Mouse (Mus musculus) adrenal gland, postnatal 4 days (tissue): Measurements from ENCODE around the gene Cnpy2. TPM values are rescaled to one million over a fixed set of nuclear protein-coding genes. Genes with fewer than 3 reads are reported as not detected.

Experiments
- DNase-seq, 2 experiments: peaks; one replicate each; pipeline ENCODE4 v3.0.0; 2021 to 2022; ENCODE audit warnings: low spot score in 2 of 2, mixed read lengths in 2 of 2
- total RNA-seq, 2 experiments: library from RNA; stranded (reverse); gene quantifications; 2 replicates each; pipeline ENCODE4 v1.2.3; 2021

Cnpy2 gene
- total RNA-seq, 2 experiments from 2014 or later, result 178 to 188 TPM

GRCm38 (mm10) chr10:128362568-128362967, 40.3 kb downstream of the Cnpy2 start:
- DNase-seq, result no peak

GRCm38 (mm10) chr10:128367899-128368401, 45.7 kb downstream of the Cnpy2 start:
- no peak for DNase-seq

GRCm38 (mm10) chr10:128368402-128369217, 46.4 kb downstream of the Cnpy2 start, which contains the start of gene Coq10a:
Gene Coq10a, minus strand, starts transcription at chr10:128368997.
- peak; percentile 74 to 79 for DNase-seq

GRCm38 (mm10) chr10:128369218-128369543, 46.9 kb downstream of the Cnpy2 start:
- no peak for DNase-seq

- no peak for DNase-seq
These were observed 47.3 kb downstream of the Cnpy2 start for GRCm38 (mm10) chr10:128369599-128369998.

- no peak for DNase-seq
These were observed 47.8 kb downstream of the Cnpy2 start for GRCm38 (mm10) chr10:128370021-128370420.

GRCm38 (mm10) chr10:128370601-128371000, 48.3 kb downstream of the Cnpy2 start:
- no peak for DNase-seq

GRCm38 (mm10) chr10:128372142-128372541, 49.9 kb downstream of the Cnpy2 start:
- no peak for DNase-seq

- DNase-seq, result no peak
These were observed 50.9 kb downstream of the Cnpy2 start for GRCm38 (mm10) chr10:128372989-128373748.

- no peak for DNase-seq
These were observed 52.1 kb downstream of the Cnpy2 start for GRCm38 (mm10) chr10:128374393-128374792.

- no peak for DNase-seq
These were observed 53.8 kb downstream of the Cnpy2 start for GRCm38 (mm10) chr10:128376099-128376454.

GRCm38 (mm10) chr10:128376455-128377211, 54.4 kb downstream of the Cnpy2 start, which contains the start of gene Ankrd52:
Gene Ankrd52, plus strand, starts transcription at chr10:128377115.
- DNase-seq, result peak; percentile 73 to 80

Other genes starting within 250 kb of the Cnpy2 start
- 1,000 to 10,000 TPM; 2,157 to 2,362 TPM for gene Atp5b, start 239.2 kb upstream of the Cnpy2 start, total RNA-seq
- gene Baz2a, start 230.9 kb upstream of the Cnpy2 start, total RNA-seq, result 10 to 100 TPM; 70.6 to 72.2 TPM
- gene Rbms2, start 142.2 kb upstream of the Cnpy2 start, total RNA-seq, result 100 to 1,000 TPM in 1 of 2 experiments, 10 to 100 TPM in 1; 90.2 to 104 TPM
- 1 to 10 TPM; 4.8 to 8.2 TPM for gene Gls2, start 128.0 kb upstream of the Cnpy2 start, total RNA-seq
- 10 to 100 TPM; 23.2 to 25.9 TPM for gene Spryd4, start 110.7 kb upstream of the Cnpy2 start, total RNA-seq
- not detected for gene Mip, start 96.6 kb upstream of the Cnpy2 start, total RNA-seq
- gene Timeless, start 90.4 kb upstream of the Cnpy2 start, total RNA-seq, result 10 to 100 TPM; 28.4 to 34.0 TPM
- gene Apon, start 68.4 kb upstream of the Cnpy2 start, total RNA-seq, result 1 to 10 TPM in 1 of 2 experiments, not detected in 1; 4.7 TPM
- gene Apof, start 53.8 kb upstream of the Cnpy2 start, total RNA-seq, result 10 to 100 TPM; 13.3 to 76.4 TPM
- gene Stat2, start 51.9 kb upstream of the Cnpy2 start, total RNA-seq, result 10 to 100 TPM; 41.5 to 45.9 TPM
- gene Il23a, start 23.7 kb upstream of the Cnpy2 start, total RNA-seq, result not detected
- 10 to 100 TPM; 43.6 to 45.3 TPM for gene Pan2, start 19.1 kb upstream of the Cnpy2 start, total RNA-seq
- 100 to 1,000 TPM; 300 to 355 TPM for gene Cs, start 15.3 kb downstream of the Cnpy2 start, total RNA-seq
- gene Coq10a, start 46.5 kb downstream of the Cnpy2 start, total RNA-seq, result 10 to 100 TPM; 48.3 to 62.1 TPM
- 10 to 100 TPM; 71.5 to 75.1 TPM for gene Ankrd52, start 54.7 kb downstream of the Cnpy2 start, total RNA-seq
- gene Slc39a5, start 78.8 kb downstream of the Cnpy2 start, total RNA-seq, result 10 to 100 TPM in 1 of 2 experiments, 1 to 10 TPM in 1; 5.7 to 13.2 TPM
- gene Nabp2, start 89.0 kb downstream of the Cnpy2 start, total RNA-seq, result 10 to 100 TPM; 69.5 to 72.7 TPM
- 10 to 100 TPM; 49.9 to 50.9 TPM for gene Rnf41, start 89.2 kb downstream of the Cnpy2 start, total RNA-seq
- gene Smarcc2, start 136.8 kb downstream of the Cnpy2 start, total RNA-seq, result 100 to 1,000 TPM; 138 to 157 TPM
- gene Myl6, start 171.7 kb downstream of the Cnpy2 start, total RNA-seq, result 100 to 1,000 TPM; 703 to 716 TPM
- 1 to 10 TPM; 6.8 to 8.2 TPM for gene Myl6b, start 176.2 kb downstream of the Cnpy2 start, total RNA-seq
- gene Esyt1, start 203.4 kb downstream of the Cnpy2 start, total RNA-seq, result 10 to 100 TPM; 30.3 to 34.5 TPM
- gene Zc3h10, start 225.3 kb downstream of the Cnpy2 start, total RNA-seq, result 10 to 100 TPM; 10.9 to 11.0 TPM
- gene Rpl41, start 226.8 kb downstream of the Cnpy2 start, total RNA-seq, result 1,000 to 10,000 TPM; 3,532 to 3,650 TPM
- 100 to 1,000 TPM; 112 to 119 TPM for gene Pa2g4, start 243.5 kb downstream of the Cnpy2 start, total RNA-seq